Mouse (Mus musculus) hindbrain, postnatal 0 days (tissue): Measurements from ENCODE around the gene Sec61a2. TPM values are rescaled to one million over a fixed set of nuclear protein-coding genes. Genes with fewer than 3 reads are reported as not detected.

Source experiments
- ATAC-seq: fragments of 200-750 bp; cut with Nextera tagmentation; 2 replicates; pipeline ENCODE4 v1.8.0; 2017; ENCODE audit warnings: mild to moderate bottlenecking, moderate TSS enrichment, moderate library complexity
- DNase-seq: peaks from one replicate; pipeline ENCODE4 v3.0.0-alpha.2; 2015; ENCODE audit warnings: low spot score
- H3K27ac ChIP-seq: fragments of 300-500 bp; sonication (generic); 2 replicates; pipeline ENCODE4 v1.5.1; 2014; ENCODE audit warnings: mild to moderate bottlenecking
- H3K27me3 ChIP-seq: fragments of 300-500 bp; sonication (generic); 2 replicates; pipeline ENCODE4 v1.6.1; 2014; ENCODE audit warnings: low read length, mixed read lengths; ENCODE audit not compliant: insufficient read depth
- H3K36me3 ChIP-seq: fragments of 300-500 bp; sonication (generic); 2 replicates; pipeline ENCODE4 v1.6.1; 2014; ENCODE audit warnings: low read length, mixed read lengths; ENCODE audit not compliant: insufficient read depth
- H3K4me1 ChIP-seq: fragments of 300-500 bp; sonication (generic); 2 replicates; pipeline ENCODE4 v1.6.1; 2014; ENCODE audit warnings: antibody characterized with exemption, low read length, mixed read lengths; ENCODE audit not compliant: insufficient read depth
- H3K4me2 ChIP-seq: fragments of 300-500 bp; sonication (generic); 2 replicates; pipeline ENCODE4 v1.6.1; 2014; ENCODE audit warnings: low read depth, mild to moderate bottlenecking, low read length, moderate library complexity, mixed read lengths
- H3K4me3 ChIP-seq: fragments of 300-500 bp; sonication (generic); 2 replicates; pipeline ENCODE4 v1.5.1; 2014; ENCODE audit warnings: low read length
- H3K9ac ChIP-seq: fragments of 300-500 bp; sonication (generic); replicated peaks from 2 replicates; pipeline ENCODE4 v1.6.1; 2014; ENCODE audit warnings: mild to moderate bottlenecking, low read length, moderate library complexity, mixed read lengths
- H3K9me3 ChIP-seq: fragments of 300-500 bp; sonication (generic); 2 replicates; pipeline ENCODE4 v1.6.1; 2016; ENCODE audit warnings: low read length, mixed read lengths
- CTCF ChIP-seq: IDR thresholded peaks from 2 replicates; pipeline ENCODE4 v1.5.1; 2016; ENCODE audit warnings: antibody characterized with exemption, control low read depth, low read depth
- WGBS: fragments of 180-500 bp; shearing (Covaris S2); extraction: QIAGEN DNeasy Blood & Tissue Kit; methylation state at CpG from one replicate; pipeline ENCODE4 v1.1.7; 2014; 5-methylcytosine and 5-hydroxymethylcytosine counted together
- polyA plus RNA-seq: library from polyadenylated mRNA; unstranded; fragments of >200 nt; fragmentation: Nextera tagmentation; extraction: Ambion mirVana; gene quantifications from 2 replicates; pipeline ENCODE4 v1.2.1, GENCODE M21; 2015
- total RNA-seq: library from RNA; depleted of rRNA; stranded (reverse); fragments of >200 nt; gene quantifications from 2 replicates; pipeline ENCODE4 v1.2.3, GENCODE M21; 2014

Sec61a2 gene
- total and polyA plus RNA-seq, 2 experiments from 2014 or later = 104 to 127 TPM

DNA sequence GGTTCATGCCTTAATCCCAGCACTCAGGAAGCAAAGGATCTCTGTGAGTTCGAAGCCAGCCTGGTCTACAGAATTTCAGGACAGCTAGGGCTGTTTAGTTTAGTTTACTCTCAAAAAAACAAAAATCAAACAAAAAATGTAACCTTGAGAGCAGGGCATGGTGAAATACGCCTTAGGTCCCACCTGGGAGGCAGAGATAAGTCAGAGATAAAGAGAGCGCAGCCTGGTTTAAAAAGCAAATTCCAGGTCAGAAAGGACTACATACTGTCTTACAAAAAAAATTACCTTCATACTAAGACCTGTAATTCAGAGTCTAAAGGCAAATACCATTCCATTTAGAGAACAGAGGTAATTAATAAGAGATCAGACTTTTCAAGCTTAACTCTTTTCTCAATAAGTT lies 44.1 kb upstream of the Sec61a2 start:
- WGBS = 89% methylated on average over 3 of the region's 3 CpGs

DNA sequence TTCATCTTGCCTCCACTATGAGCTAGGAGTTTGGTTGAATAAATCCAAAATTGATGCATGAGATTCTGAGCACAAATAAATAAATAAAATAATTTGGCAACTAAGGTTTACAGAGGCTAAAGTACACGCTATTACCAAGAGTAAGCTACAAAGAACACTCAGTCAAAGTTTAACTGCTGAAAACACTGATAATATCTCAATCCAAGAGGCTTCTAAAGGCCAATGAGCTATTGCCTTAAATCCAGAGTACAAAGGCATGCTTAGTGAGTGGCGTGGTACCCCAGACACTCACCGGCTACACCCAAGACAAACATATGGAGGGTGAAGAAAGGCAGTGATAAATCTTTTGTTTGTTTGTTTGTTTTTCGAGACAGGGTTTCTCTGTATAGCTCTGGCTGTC lies 41.3 kb upstream of the Sec61a2 start:
- H3K36me3 ChIP-seq = no peaks in the 10 kb centered on the region
- no peaks in the 10 kb centered on the region for H3K9me3 ChIP-seq
- DNase-seq (no peak), ATAC-seq (no peak)
- H3K27me3 ChIP-seq = no peaks in the 10 kb centered on the region
- H3K4me2 ChIP-seq = no peak overlapping the region
- no peaks in the 10 kb centered on the region for H3K4me1 ChIP-seq
- no peak overlapping the region for H3K27ac ChIP-seq
- no peak overlapping the region for H3K4me3 ChIP-seq
- H3K9ac ChIP-seq = no peak overlapping the region
- 92% methylated on average over 4 of the region's 4 CpGs for WGBS
- TF ChIP-seq CTCF = no peak

More for the DNA sequence above, 44.1 kb upstream of the Sec61a2 start:
- no peaks in the 10 kb centered on the region for H3K36me3 ChIP-seq
- no peak overlapping the region for H3K27ac ChIP-seq
- DNase-seq (no peak), ATAC-seq (no peak)
- H3K27me3 ChIP-seq = no peaks in the 10 kb centered on the region
- H3K4me3 ChIP-seq = no peak overlapping the region
- H3K9me3 ChIP-seq = no peaks in the 10 kb centered on the region
- no peaks in the 10 kb centered on the region for H3K4me1 ChIP-seq
- no peak for TF ChIP-seq CTCF
- no peak overlapping the region for H3K9ac ChIP-seq
- no peak overlapping the region for H3K4me2 ChIP-seq

DNA sequence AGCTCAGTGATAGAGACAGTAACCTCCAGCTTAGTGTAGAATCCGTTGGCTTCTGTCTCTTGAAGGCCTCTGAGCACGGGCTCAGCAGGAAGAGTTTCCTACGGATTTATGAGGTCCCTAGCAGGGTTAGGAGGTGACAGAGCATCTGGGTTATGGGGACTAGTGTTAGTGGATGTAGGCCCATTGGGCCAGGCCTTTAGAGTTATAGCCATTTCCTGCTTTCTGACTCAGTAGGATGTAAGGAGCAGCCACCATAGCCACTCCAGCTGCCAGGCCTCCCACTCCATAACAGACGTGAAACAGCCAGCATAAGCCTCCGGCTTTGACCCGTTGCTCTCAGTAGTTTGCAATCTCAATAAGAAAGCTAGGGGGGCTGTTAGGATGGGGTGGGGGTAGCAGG lies 40.8 kb upstream of the Sec61a2 start:
- WGBS = 81% methylated on average over 6 of the region's 6 CpGs

DNA sequence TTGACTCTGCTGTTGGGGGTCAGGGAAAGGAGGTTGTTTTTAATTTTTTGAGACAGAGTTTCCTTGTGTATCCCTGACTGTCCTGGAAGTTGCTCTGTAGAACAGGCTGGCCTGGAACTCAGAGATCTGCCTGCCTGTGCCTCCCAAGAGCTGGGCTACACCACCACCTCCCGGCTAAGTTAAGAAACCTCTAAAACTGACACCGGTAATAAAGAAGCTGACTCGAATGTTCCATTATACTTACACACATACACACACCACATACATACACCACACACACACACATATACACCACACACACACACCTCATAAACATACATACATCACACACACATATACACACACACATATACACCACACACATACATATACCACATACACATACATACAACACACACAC lies 39.7 kb upstream of the Sec61a2 start:
- 96% methylated on average over 3 of the region's 3 CpGs for WGBS
- H3K9ac ChIP-seq = no peak overlapping the region
- peaks cover 4% of the 10 kb centered on the region; the same call in 1 of the 2 replicates for H3K36me3 ChIP-seq
- ATAC-seq = no peak
- H3K9me3 ChIP-seq = no peaks in the 10 kb centered on the region
- no peaks in the 10 kb centered on the region for H3K27me3 ChIP-seq
- DNase-seq = no peak
- H3K4me1 ChIP-seq = no peaks in the 10 kb centered on the region
- no peak for TF ChIP-seq CTCF
- no peak overlapping the region for H3K4me3 ChIP-seq
- no peak overlapping the region for H3K4me2 ChIP-seq
- H3K27ac ChIP-seq = no peak overlapping the region

More for the DNA sequence above, 40.8 kb upstream of the Sec61a2 start:
- H3K4me1 ChIP-seq = no peaks in the 10 kb centered on the region
- H3K27ac ChIP-seq = no peak overlapping the region
- no peak overlapping the region for H3K4me3 ChIP-seq
- H3K9me3 ChIP-seq = no peaks in the 10 kb centered on the region
- no peak overlapping the region for H3K9ac ChIP-seq
- ATAC-seq (no peak), DNase-seq (no peak)
- H3K36me3 ChIP-seq = no peaks in the 10 kb centered on the region
- H3K4me2 ChIP-seq = no peak overlapping the region
- TF ChIP-seq CTCF = no peak
- no peaks in the 10 kb centered on the region for H3K27me3 ChIP-seq

DNA sequence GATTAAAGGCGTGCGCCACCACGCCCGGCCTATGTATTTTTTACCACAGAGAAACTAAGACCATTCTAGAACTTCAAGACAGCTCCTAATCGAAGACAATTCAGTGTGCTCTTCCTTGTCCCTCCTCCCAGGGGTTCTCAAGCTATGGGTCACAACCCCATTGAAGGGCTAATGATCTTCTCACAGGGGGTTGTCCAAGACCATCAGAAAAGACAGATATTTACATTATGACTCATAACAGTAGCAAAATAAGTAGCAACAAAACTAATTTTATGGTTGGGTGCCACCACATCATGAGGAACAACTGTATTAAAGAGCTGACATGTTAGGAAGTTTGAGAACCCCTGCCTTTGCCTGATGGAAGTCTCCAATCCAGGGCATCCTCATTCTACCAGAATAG lies 36.7 kb upstream of the Sec61a2 start:
- Histone ChIP-seq H3K4me1 (no peaks in the 10 kb centered on the region), H3K27ac (no peak overlapping the region), H3K4me3 (no peak overlapping the region), H3K4me2 (no peak overlapping the region), H3K36me3 (peaks cover 24% of the 10 kb centered on the region), H3K9me3 (no peaks in the 10 kb centered on the region), H3K27me3 (no peaks in the 10 kb centered on the region), H3K9ac (no peak overlapping the region)
- TF ChIP-seq CTCF = no peak
- WGBS = 84% methylated on average over 5 of the region's 5 CpGs
- DNase-seq (no peak), ATAC-seq (no peak)

DNA sequence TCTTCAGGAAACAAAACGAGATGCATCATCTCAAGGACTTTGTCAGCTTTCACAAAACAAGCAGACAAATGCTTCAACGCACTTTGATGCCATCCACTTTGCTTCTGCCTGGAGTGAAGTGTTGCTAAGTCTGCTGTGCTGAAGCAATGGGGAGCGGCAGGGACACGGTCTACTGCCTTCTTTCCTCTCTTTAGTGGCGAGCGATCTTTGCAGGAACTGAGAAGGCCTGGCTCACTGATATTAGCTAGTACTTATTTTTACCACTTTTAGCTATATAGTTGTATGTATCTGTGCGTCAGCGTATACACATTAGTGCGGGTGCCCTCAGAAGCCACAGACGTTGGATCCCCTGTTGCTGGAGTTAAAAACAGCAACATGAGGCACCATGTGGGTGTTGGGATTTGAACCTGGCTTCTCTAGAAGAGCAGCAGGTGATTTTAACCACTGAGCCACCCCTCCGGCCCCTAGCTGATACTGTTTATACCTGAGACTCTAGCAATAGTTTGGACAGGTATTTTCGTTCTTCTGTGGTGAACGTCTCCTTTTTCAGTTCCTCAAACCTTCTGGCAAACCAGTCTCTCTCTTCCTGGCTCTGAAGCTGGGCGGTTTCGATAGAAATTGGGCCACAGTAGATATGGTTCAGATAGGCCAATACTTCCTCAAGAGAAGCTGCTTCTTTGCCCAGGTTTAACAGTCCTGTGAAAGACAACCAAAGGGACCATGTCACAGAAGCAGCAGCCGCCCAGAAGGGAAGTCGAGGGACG lies 35.2 kb upstream of the Sec61a2 start:
- WGBS = 87% methylated on average over 18 of the region's 18 CpGs
- TF ChIP-seq CTCF = no peak
- H3K27ac ChIP-seq = no peak overlapping the region

DNA sequence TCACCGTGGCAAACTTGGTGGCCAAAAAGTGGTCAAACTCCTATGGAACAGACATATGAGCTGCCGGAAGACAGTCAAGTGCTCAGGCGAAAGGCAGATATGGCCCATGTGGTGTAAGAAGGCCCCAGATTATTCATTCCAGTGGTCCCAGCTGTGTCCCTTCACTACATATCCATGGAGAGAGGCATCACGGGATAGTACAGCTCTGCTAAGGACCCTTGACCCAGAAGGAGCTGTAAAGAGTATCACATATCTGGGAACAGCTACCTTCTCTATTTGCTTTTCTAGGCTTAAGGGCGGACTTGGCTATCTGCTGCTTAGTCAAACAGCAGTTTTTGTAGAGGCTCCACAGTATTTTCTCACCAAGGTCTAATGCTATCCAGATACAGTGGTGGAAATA lies 34.6 kb upstream of the Sec61a2 start:
- no peak for TF ChIP-seq CTCF
- Histone ChIP-seq H3K27ac (no peak overlapping the region), H3K9me3 (no peaks in the 10 kb centered on the region), H3K4me3 (no peak overlapping the region), H3K9ac (no peak overlapping the region), H3K4me1 (no peaks in the 10 kb centered on the region), H3K36me3 (peaks cover 25% of the 10 kb centered on the region), H3K27me3 (no peaks in the 10 kb centered on the region), H3K4me2 (no peak overlapping the region)
- DNase-seq (no peak), ATAC-seq (no peak)
- WGBS = 94% methylated on average over 5 of the region's 5 CpGs

More for the DNA sequence above, 35.2 kb upstream of the Sec61a2 start:
- no peak overlapping the region for H3K4me2 ChIP-seq
- H3K4me1 ChIP-seq = no peaks in the 10 kb centered on the region
- H3K36me3 ChIP-seq = peaks cover 25% of the 10 kb centered on the region
- DNase-seq (no peak), ATAC-seq (no peak)
- no peak overlapping the region for H3K4me3 ChIP-seq
- H3K9ac ChIP-seq = no peak overlapping the region
- H3K27me3 ChIP-seq = no peaks in the 10 kb centered on the region
- no peaks in the 10 kb centered on the region for H3K9me3 ChIP-seq
